Mouse (Mus musculus) cortical plate, adult 2 months (tissue): ENCODE results near the gene Timd2.

Experiments used
- CTCF ChIP-seq: fragments of 200-500 bp; IDR thresholded peaks from 2 replicates; pipeline ENCODE4 v1.5.1; 2011; ENCODE audit warnings: mild to moderate bottlenecking, control low read depth, low read length; ENCODE audit not compliant: insufficient read depth; ENCODE audit errors: extremely low read depth
- POLR2A ChIP-seq: fragments of 200-500 bp; IDR thresholded peaks from 2 replicates; pipeline ENCODE4 v1.6.1; 2011; ENCODE audit warnings: mild to moderate bottlenecking, low read length, control low read depth; ENCODE audit not compliant: insufficient read depth; ENCODE audit errors: extremely low read depth

DNA sequence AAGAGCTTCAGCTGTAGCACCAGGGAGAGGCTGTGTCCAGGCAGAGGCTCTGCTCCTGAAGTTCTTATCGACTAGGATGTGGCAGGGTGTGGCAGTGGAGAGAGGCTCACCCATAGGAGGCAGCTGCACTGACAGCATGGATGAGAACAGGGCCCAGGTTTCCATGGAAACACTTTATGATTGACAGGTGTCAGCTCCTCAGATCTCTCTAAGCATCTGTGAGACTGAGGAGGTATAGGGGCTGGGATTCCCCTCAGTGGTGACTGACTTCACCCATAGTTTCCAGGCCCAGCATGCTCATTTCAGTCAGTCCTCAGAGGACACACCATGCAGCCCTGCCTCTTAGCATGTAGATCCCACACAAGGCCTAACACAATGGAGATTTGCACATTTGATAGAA lies 24.0 kb downstream of the Timd2 start:
- no peak for TF ChIP-seq CTCF
- no peak for TF ChIP-seq POLR2A
